Mouse (Mus musculus): ENCODE data around the gene Chmp6. TPM values are rescaled to one million over a fixed set of nuclear protein-coding genes. Genes with fewer than 3 reads are reported as not detected.

Chmp6 gene
- polyA plus RNA-seq, 1 experiment from 2014 or later, result 62.4 TPM

- no peak overlapping the region for H3K4me2 ChIP-seq (ENCODE audit: low read length)
- H3K9ac ChIP-seq (ENCODE audit: low read length), result no peak overlapping the region
- no peaks in the 10 kb centered on the region for H3K27me3 ChIP-seq (ENCODE audit: control insufficient read depth, insufficient read depth, low read length)
- no peak for ATAC-seq (ENCODE audit: insufficient number of reproducible peaks, insufficient read depth, low FRiP score, low read depth)
- no peaks in the 10 kb centered on the region for H3K9me3 ChIP-seq (ENCODE audit: control insufficient read depth, low read length)
- no peak overlapping the region for H3K4me3 ChIP-seq (ENCODE audit: control insufficient read depth in 1 of 2, insufficient read depth in 1 of 2, low read depth in 1 of 2, low read length in 2 of 2)
- H3K27ac ChIP-seq (replicated peaks in 1 of 2; ENCODE audit: control insufficient read depth in 1 of 2, insufficient read depth in 1 of 2, low read depth in 2 of 2, low read length in 2 of 2), result no peak overlapping the region
- WGBS, result 97% methylated on average over 3 of the region's 3 CpGs
- no peaks in the 10 kb centered on the region for H3K36me3 ChIP-seq (ENCODE audit: control insufficient read depth, insufficient read depth, low read length)
- H3K4me1 ChIP-seq (ENCODE audit: control insufficient read depth in 2 of 2, insufficient read depth in 2 of 2, low read length in 2 of 2), result peaks cover 46 to 61% of the 10 kb centered on the region in 2 experiments
Observed at GRCm38 (mm10) chr11:119950535-119950934, 37.3 kb downstream of the Chmp6 start.

- Histone ChIP-seq H3K27ac (replicated peaks in 1 of 2; ENCODE audit: control insufficient read depth in 1 of 2, insufficient read depth in 1 of 2, low read depth in 2 of 2, low read length in 2 of 2) (no peak overlapping the region), H3K9me3 (ENCODE audit: control insufficient read depth, low read length) (no peaks in the 10 kb centered on the region), H3K36me3 (ENCODE audit: control insufficient read depth, insufficient read depth, low read length) (no peaks in the 10 kb centered on the region), H3K4me3 (ENCODE audit: control insufficient read depth in 1 of 2, insufficient read depth in 1 of 2, low read depth in 1 of 2, low read length in 2 of 2) (no peak overlapping the region), H3K4me2 (ENCODE audit: low read length) (no peak overlapping the region), H3K27me3 (ENCODE audit: control insufficient read depth, insufficient read depth, low read length) (no peaks in the 10 kb centered on the region), H3K9ac (ENCODE audit: low read length) (no peak overlapping the region), H3K4me1 (ENCODE audit: control insufficient read depth in 2 of 2, insufficient read depth in 2 of 2, low read length in 2 of 2) (peaks cover 49 to 69% of the 10 kb centered on the region in 2 experiments)
- ATAC-seq (ENCODE audit: insufficient number of reproducible peaks, insufficient read depth, low FRiP score, low read depth), result no peak
- WGBS, result 87% methylated on average over 6 of the region's 6 CpGs
Observed at GRCm38 (mm10) chr11:119951326-119951725, 38.1 kb downstream of the Chmp6 start.

- H3K4me2 ChIP-seq (ENCODE audit: low read length), result no peak overlapping the region
- 66% methylated on average over 5 of the region's 5 CpGs for WGBS
- H3K9me3 ChIP-seq (ENCODE audit: control insufficient read depth, low read length), result no peaks in the 10 kb centered on the region
- peaks cover 49 to 68% of the 10 kb centered on the region in 2 experiments for H3K4me1 ChIP-seq (ENCODE audit: control insufficient read depth in 2 of 2, insufficient read depth in 2 of 2, low read length in 2 of 2)
- H3K27ac ChIP-seq (replicated peaks in 1 of 2; ENCODE audit: control insufficient read depth in 1 of 2, insufficient read depth in 1 of 2, low read depth in 2 of 2, low read length in 2 of 2), result peak overlapping the region in 1 of 2 experiments; percentile 41; a peak in 1 of 4 replicates
- no peaks in the 10 kb centered on the region for H3K27me3 ChIP-seq (ENCODE audit: control insufficient read depth, insufficient read depth, low read length)
- no peak overlapping the region for H3K4me3 ChIP-seq (ENCODE audit: control insufficient read depth in 1 of 2, insufficient read depth in 1 of 2, low read depth in 1 of 2, low read length in 2 of 2)
- H3K36me3 ChIP-seq (ENCODE audit: control insufficient read depth, insufficient read depth, low read length), result no peaks in the 10 kb centered on the region
- no peak overlapping the region for H3K9ac ChIP-seq (ENCODE audit: low read length)
- ATAC-seq (ENCODE audit: insufficient number of reproducible peaks, insufficient read depth, low FRiP score, low read depth), result no peak
Observed at GRCm38 (mm10) chr11:119952429-119953224, 39.4 kb downstream of the Chmp6 start.

GRCm38 (mm10) chr11:119954233-119954632, 41.0 kb downstream of the Chmp6 start:
- Histone ChIP-seq H3K4me1 (ENCODE audit: control insufficient read depth in 2 of 2, insufficient read depth in 2 of 2, low read length in 2 of 2) (peaks cover 38 to 52% of the 10 kb centered on the region in 2 experiments), H3K36me3 (ENCODE audit: control insufficient read depth, insufficient read depth, low read length) (no peaks in the 10 kb centered on the region), H3K27me3 (ENCODE audit: control insufficient read depth, insufficient read depth, low read length) (no peaks in the 10 kb centered on the region), H3K27ac (replicated peaks in 1 of 2; ENCODE audit: control insufficient read depth in 1 of 2, insufficient read depth in 1 of 2, low read depth in 2 of 2, low read length in 2 of 2) (no peak overlapping the region), H3K4me3 (ENCODE audit: control insufficient read depth in 1 of 2, insufficient read depth in 1 of 2, low read depth in 1 of 2, low read length in 2 of 2) (no peak overlapping the region), H3K9me3 (ENCODE audit: control insufficient read depth, low read length) (no peaks in the 10 kb centered on the region), H3K4me2 (ENCODE audit: low read length) (no peak overlapping the region), H3K9ac (ENCODE audit: low read length) (no peak overlapping the region; the same call in 1 of the 2 replicates)
- no peak for ATAC-seq (ENCODE audit: insufficient number of reproducible peaks, insufficient read depth, low FRiP score, low read depth)
- 51% methylated on average over 4 of the region's 4 CpGs for WGBS

- 39% methylated on average over 2 of the region's 2 CpGs for WGBS
- peaks cover 35 to 51% of the 10 kb centered on the region in 2 experiments for H3K4me1 ChIP-seq (ENCODE audit: control insufficient read depth in 2 of 2, insufficient read depth in 2 of 2, low read length in 2 of 2)
Observed at GRCm38 (mm10) chr11:119954749-119955337, 41.6 kb downstream of the Chmp6 start.

GRCm38 (mm10) chr11:119955432-119955831, 42.2 kb downstream of the Chmp6 start:
- no peak overlapping the region for H3K4me3 ChIP-seq (ENCODE audit: control insufficient read depth in 1 of 2, insufficient read depth in 1 of 2, low read depth in 1 of 2, low read length in 2 of 2)
- peak overlapping the region; percentile 42 to 64; a peak in 3 of 4 replicates for H3K27ac ChIP-seq (replicated peaks in 1 of 2; ENCODE audit: control insufficient read depth in 1 of 2, insufficient read depth in 1 of 2, low read depth in 2 of 2, low read length in 2 of 2)
- no peaks in the 10 kb centered on the region for H3K36me3 ChIP-seq (ENCODE audit: control insufficient read depth, insufficient read depth, low read length)
- 0 out of 2 replicates have a peak, but pooled peaks have one; percentile 29 for ATAC-seq (ENCODE audit: insufficient number of reproducible peaks, insufficient read depth, low FRiP score, low read depth)
- peaks cover 35 to 51% of the 10 kb centered on the region in 2 experiments for H3K4me1 ChIP-seq (ENCODE audit: control insufficient read depth in 2 of 2, insufficient read depth in 2 of 2, low read length in 2 of 2)
- WGBS, result 55% methylated on average over 3 of the region's 3 CpGs
- no peak overlapping the region for H3K9ac ChIP-seq (ENCODE audit: low read length)
- H3K27me3 ChIP-seq (ENCODE audit: control insufficient read depth, insufficient read depth, low read length), result no peaks in the 10 kb centered on the region
- H3K9me3 ChIP-seq (ENCODE audit: control insufficient read depth, low read length), result no peaks in the 10 kb centered on the region
- no peak overlapping the region for H3K4me2 ChIP-seq (ENCODE audit: low read length)

More at GRCm38 (mm10) chr11:119954749-119955337, 41.6 kb downstream of the Chmp6 start:
- no peaks in the 10 kb centered on the region for H3K9me3 ChIP-seq (ENCODE audit: control insufficient read depth, low read length)
- no peaks in the 10 kb centered on the region for H3K27me3 ChIP-seq (ENCODE audit: control insufficient read depth, insufficient read depth, low read length)
- no peak overlapping the region for H3K4me3 ChIP-seq (ENCODE audit: control insufficient read depth in 1 of 2, insufficient read depth in 1 of 2, low read depth in 1 of 2, low read length in 2 of 2)
- no peaks in the 10 kb centered on the region for H3K36me3 ChIP-seq (ENCODE audit: control insufficient read depth, insufficient read depth, low read length)
- no peak overlapping the region; the same call in 1 of the 2 replicates for H3K9ac ChIP-seq (ENCODE audit: low read length)
- H3K27ac ChIP-seq (replicated peaks in 1 of 2; ENCODE audit: control insufficient read depth in 1 of 2, insufficient read depth in 1 of 2, low read depth in 2 of 2, low read length in 2 of 2), result peak overlapping the region; percentile 29 to 64; a peak in 3 of 4 replicates
- no peak overlapping the region for H3K4me2 ChIP-seq (ENCODE audit: low read length)
- ATAC-seq (ENCODE audit: insufficient number of reproducible peaks, insufficient read depth, low FRiP score, low read depth), result no peak; the same call in 1 of the 2 replicates

GRCm38 (mm10) chr11:119956590-119956989, 43.3 kb downstream of the Chmp6 start:
- H3K27ac ChIP-seq (replicated peaks in 1 of 2; ENCODE audit: control insufficient read depth in 1 of 2, insufficient read depth in 1 of 2, low read depth in 2 of 2, low read length in 2 of 2), result no peak overlapping the region
- WGBS, result 87% methylated on average over 13 of the region's 13 CpGs
- no peaks in the 10 kb centered on the region for H3K27me3 ChIP-seq (ENCODE audit: control insufficient read depth, insufficient read depth, low read length)
- peaks cover 35 to 47% of the 10 kb centered on the region in 2 experiments for H3K4me1 ChIP-seq (ENCODE audit: control insufficient read depth in 2 of 2, insufficient read depth in 2 of 2, low read length in 2 of 2)
- no peak overlapping the region for H3K4me2 ChIP-seq (ENCODE audit: low read length)
- no peaks in the 10 kb centered on the region; the same call in 1 of the 2 replicates for H3K36me3 ChIP-seq (ENCODE audit: control insufficient read depth, insufficient read depth, low read length)
- H3K9ac ChIP-seq (ENCODE audit: low read length), result no peak overlapping the region
- no peak for ATAC-seq (ENCODE audit: insufficient number of reproducible peaks, insufficient read depth, low FRiP score, low read depth)
- no peak overlapping the region for H3K4me3 ChIP-seq (ENCODE audit: control insufficient read depth in 1 of 2, insufficient read depth in 1 of 2, low read depth in 1 of 2, low read length in 2 of 2)
- no peaks in the 10 kb centered on the region for H3K9me3 ChIP-seq (ENCODE audit: control insufficient read depth, low read length)

Data from heart, embryonic 14.5 days (tissue).